Mouse (Mus musculus) heart, postnatal 14 days (tissue): ENCODE data around the gene Coil. TPM values are rescaled to one million over a fixed set of nuclear protein-coding genes. Genes with fewer than 3 reads are reported as not detected.
"Not testable (repeated sequence)": the region's sequence is repeated elsewhere in the genome, so short reads cannot be mapped to it uniquely, and the experiment has no call there.

Source experiments
- DNase-seq, 2 experiments: peaks; one replicate each; pipeline ENCODE4 v3.0.0; 2021 to 2022
- intact Hi-C: fragments of 180-260 bp; cut with DNase I; formaldehyde crosslinking; loops from one replicate; pipeline ENCODE4 v1.15.1; 2025
- total RNA-seq, 2 experiments: library from RNA; stranded (reverse); gene quantifications; 2 replicates each; pipeline ENCODE4 v1.2.3; 2021

Gene Coil
- total RNA-seq, 2 experiments from 2014 or later = 4.1 to 5.6 TPM

DNA sequence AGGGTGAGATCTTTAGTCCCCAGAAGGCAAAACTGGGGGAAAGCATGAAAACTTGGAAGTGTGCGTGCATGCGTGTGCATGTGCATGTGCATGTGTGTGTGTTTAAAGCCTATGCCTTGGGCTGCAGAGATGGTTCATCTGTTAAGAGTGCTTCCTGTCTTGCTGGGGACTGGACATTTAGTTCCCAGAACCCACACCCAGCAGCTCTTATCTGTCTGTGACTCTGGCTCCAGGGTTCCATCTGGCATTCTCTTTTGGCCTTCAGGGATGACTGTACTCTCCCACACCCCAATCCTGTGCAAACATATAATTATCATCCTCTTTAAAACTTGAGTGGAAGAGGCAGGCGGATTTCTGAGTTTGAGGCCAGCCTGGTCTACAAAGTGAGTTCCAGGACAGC, 56.1 kb downstream of the Coil start:
- DNase-seq = no peak
- intact Hi-C loops = no loop called here

DNA sequence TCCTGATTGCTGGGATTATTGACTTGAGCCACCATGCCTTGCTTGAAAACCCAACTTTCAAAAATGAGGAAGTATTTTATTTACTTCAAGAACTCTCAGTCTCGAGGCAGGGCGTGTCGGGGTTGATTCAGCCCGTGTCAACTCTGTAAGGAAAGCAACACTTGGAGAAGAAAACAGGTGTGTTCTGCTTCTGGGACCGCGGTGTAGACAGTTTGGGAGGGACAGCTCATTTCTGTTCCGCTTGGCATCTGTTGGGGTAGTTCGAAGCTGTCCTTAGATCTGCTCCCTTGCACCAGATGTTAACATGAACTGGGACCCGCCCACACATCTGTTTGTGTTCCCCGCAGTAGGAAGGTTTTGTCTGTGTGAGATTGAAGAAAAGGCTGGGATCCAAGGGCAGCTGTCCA, 57.9 kb downstream of the Coil start:
- intact Hi-C loops = no loop called here
- peak; percentile 53 to 55 for DNase-seq

DNA sequence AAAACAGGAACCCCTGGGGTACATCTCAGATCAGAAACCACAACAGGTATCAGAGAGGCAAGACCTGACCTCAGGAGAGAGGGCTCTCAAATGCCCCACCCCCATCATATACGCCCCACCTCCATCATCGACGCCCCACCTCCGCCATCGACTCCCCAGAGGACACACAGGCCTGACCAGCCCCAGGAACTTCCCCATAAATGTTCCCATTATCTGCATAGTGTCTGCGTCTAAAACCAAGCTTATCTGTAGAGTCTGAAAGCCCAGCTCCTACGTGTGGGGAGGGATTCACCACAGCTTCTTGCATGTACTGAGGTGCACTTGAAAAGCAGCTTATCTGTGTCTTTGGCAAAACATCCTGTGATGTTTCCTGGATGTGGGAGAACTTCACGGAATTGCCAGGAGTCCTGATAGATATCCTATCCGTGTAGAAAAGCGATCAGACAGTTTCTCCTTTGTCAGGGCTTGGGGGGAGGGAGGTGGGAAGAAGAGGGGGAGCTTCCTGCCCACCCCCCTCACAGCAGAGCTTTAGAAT, 58.9 kb downstream of the Coil start:
- peak; percentile 30 to 43 for DNase-seq
- intact Hi-C loops = no loop called here

DNA sequence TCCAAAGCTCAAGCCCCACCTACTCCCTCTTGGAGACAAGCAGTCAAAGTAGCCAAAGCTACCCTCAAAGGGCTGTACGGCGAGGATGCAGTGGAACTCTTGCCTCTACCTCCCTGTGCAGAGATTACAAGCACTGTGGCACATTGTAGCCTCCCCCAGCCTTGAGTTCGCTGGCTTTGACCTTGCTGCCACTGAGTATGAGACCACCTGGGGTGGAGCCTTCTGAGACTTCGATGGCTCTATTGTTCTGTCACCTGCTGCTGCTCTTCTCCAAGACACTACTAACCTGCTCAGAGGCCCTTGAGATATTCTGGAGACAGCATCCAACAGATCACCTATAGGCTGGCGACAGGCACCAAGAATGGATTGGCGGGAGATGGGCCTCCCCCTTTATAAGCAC, 60.5 kb downstream of the Coil start:
- intact Hi-C loops = no loop called here
- DNase-seq = no peak

DNA sequence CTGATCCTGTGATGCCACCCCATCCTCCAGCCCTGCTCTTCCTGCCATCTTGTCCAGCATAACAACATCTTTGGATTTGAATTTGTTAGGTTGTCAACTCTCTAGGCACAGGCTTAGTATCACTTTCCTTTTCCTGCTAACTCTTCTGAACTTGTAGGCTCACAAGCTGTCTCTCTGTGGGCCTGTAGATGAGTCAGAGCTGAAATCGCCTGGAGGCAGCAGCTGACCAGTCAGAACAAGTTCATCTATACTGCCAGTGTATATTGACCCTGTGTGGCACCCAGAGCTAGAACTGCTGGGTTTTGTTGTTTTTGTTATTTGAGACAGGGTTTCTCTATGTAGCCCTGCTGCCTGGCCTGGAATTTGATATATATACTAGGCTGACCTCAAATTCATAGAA, 61.1 kb downstream of the Coil start:
- intact Hi-C loops = no loop called here

DNA sequence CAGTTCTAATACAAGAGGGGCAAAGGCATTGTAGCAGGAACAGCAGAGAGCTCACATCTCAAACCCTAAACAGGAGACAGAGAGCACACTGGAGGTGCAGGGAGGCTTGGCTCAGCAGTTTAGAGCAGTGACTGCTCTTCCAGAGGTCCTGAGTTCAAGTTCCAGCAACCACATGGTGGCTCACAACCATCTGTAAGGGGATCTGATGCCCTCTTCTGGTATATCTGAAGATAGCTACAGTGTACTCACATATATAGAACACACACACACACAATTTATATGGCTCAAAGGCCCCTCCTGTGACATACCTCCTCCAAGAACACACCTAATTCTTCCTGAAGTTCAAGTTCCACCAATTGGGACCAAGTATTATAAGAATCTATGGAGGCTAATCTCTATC, 64.5 kb downstream of the Coil start:
- DNase-seq = no peak
- intact Hi-C loops = no loop called here

More for the DNA sequence above, 61.1 kb downstream of the Coil start:
- no peak for DNase-seq

DNA sequence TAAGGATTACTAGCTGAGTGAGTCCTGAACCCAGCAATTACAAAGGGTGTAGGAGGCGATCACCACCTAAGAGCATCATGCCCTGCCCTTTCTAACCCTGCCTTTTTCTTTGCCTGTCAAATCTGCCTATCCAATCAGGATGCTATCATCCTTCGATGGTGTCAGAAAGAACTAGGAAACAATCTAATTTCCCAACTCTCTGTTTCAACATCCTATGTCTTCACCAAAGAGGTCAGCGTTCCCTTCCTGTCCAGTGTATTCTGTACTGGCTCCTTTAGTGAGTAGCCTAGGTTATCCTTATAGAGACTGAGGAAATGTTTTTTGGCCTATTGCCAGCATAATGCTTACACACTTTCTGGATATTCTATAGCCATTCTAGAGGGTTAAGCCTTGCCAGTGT, 65.5 kb downstream of the Coil start:
- intact Hi-C loops = no loop called here
- no peak for DNase-seq

DNA sequence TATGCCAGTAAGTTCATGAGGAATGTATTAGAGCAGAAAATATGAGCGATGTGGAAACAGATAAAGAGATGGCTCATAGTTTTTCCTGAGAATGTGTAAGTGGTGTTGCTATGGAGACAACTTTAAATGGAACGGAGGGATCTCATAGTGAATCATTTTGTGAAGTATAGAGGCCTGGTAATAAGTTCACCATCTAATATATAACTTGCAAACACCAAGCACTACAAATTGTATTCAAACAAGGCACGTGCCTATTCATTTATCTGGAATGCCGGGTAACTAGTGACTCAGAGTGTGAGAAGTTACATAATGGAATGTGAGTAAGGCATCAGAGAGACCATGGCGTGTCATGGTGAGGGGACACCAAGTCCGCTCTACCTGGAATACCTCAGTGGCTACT, 68.4 kb downstream of the Coil start:
- DNase-seq = no peak
- intact Hi-C loops = no loop called here

DNA sequence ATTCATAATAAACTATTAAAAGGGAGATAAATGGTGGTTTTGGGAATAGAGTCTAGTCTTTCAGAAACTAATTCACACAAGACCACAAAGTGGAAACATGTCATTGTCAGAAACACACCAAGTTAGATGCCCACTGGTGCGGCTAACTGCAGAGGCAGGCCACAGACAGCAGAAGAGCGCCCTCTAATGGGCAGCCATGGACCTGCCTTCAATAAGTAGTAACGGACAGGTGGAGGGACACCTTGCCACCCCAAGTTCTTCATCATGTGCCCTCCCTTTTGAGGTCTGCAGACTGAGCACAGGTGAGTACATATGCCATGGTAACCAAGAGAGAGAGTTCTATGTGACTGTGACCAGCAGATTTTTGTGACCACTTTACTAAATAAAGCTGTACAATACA, 69.3 kb downstream of the Coil start:
- intact Hi-C loops = loop anchor here (1.0 kb wide), 1 partner anchor 46 kb away; no protein-coding TSS in a partner anchor
- DNase-seq = peak; percentile 76 to 80

DNA sequence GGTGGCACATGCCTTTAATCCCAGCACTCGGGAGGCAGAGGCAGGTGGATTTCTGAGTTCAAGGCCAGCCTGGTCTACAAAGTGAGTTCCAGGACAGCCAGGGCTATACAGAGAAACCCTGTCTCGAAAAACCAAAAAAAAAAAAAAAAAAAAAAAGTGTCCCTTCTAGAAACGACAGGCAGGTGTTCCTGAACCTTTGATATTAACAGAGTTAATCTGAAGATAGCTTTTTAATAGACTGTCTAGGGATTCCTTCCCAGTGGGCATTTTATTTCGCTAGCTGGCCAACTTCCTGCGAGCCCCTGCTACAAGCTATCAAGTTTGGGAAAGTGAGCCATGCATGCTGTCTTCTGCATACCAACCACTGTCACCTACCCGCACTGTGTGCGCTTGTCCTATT, 71.0 kb downstream of the Coil start:
- DNase-seq, intact Hi-C loops: not testable (repeated sequence)

Other genes starting within 250 kb of the Coil start
- gene Akap1, start 105.7 kb upstream of the Coil start, total RNA-seq = 100 to 1,000 TPM; 114 TPM
- 10 to 100 TPM; 22.1 to 25.2 TPM for gene Scpep1, start 14.8 kb upstream of the Coil start, total RNA-seq
- not detected for gene Elobl, start 3.3 kb upstream of the Coil start, total RNA-seq
- gene Trim25, start 29.1 kb downstream of the Coil start, total RNA-seq = 10 to 100 TPM; 28.3 to 28.5 TPM
- gene Dgke, start 96.6 kb downstream of the Coil start, total RNA-seq = 10 to 100 TPM; 11.8 to 12.3 TPM
- not detected for gene Gm525, start 103.6 kb downstream of the Coil start, total RNA-seq